Mouse (Mus musculus) lung, postnatal 0 days (tissue): ENCODE measurements around the gene Zkscan17. TPM values are rescaled to one million over a fixed set of nuclear protein-coding genes. Genes with fewer than 3 reads are reported as not detected.
A peak's percentile ranks its signal among the peaks of the same experiment; 100 is the strongest.

Experiments used
- ATAC-seq: fragments of 200-750 bp; cut with Nextera tagmentation; 2 replicates; pipeline ENCODE4 v1.8.0; 2017; ENCODE audit warnings: moderate library complexity
- DNase-seq: peaks from one replicate; pipeline ENCODE4 v3.0.0-alpha.2; 2016; ENCODE audit warnings: low spot score
- H3K27ac ChIP-seq: fragments of 300-500 bp; sonication (generic); 2 replicates; pipeline ENCODE4 v1.5.1; 2014; ENCODE audit warnings: antibody characterized with exemption, mild to moderate bottlenecking, low read length, mixed read lengths
- H3K27me3 ChIP-seq: fragments of 300-500 bp; sonication (generic); replicated peaks from 2 replicates; pipeline ENCODE4 v1.6.1; 2014; ENCODE audit warnings: low read length, mixed read lengths; ENCODE audit not compliant: insufficient read depth
- H3K36me3 ChIP-seq: fragments of 300-500 bp; sonication (generic); 2 replicates; pipeline ENCODE4 v1.6.1; 2014; ENCODE audit warnings: low read length, mixed read lengths; ENCODE audit not compliant: insufficient read depth
- H3K4me1 ChIP-seq: fragments of 300-500 bp; sonication (generic); 2 replicates; pipeline ENCODE4 v1.6.1; 2014; ENCODE audit warnings: antibody characterized with exemption, low read depth, low read length, mixed read lengths; ENCODE audit not compliant: insufficient read depth
- H3K4me2 ChIP-seq: fragments of 300-500 bp; sonication (generic); replicated peaks from 2 replicates; pipeline ENCODE4 v1.6.1; 2014; ENCODE audit warnings: low read depth, mild to moderate bottlenecking, low read length, moderate library complexity, mixed read lengths
- H3K4me3 ChIP-seq: fragments of 300-500 bp; sonication (generic); 2 replicates; pipeline ENCODE4 v1.5.1; 2014; ENCODE audit warnings: low read depth, low read length
- H3K9ac ChIP-seq: fragments of 300-500 bp; sonication (generic); replicated peaks from 2 replicates; pipeline ENCODE4 v1.6.1; 2014; ENCODE audit warnings: low read depth, mild to moderate bottlenecking
- H3K9me3 ChIP-seq: fragments of 300-500 bp; sonication (generic); 2 replicates; pipeline ENCODE4 v1.6.1; 2016; ENCODE audit warnings: low read length, mixed read lengths
- CTCF ChIP-seq: IDR thresholded peaks from 2 replicates; pipeline ENCODE4 v1.5.1; 2016; ENCODE audit warnings: antibody characterized with exemption, mild to moderate bottlenecking
- EP300 ChIP-seq: IDR thresholded peaks from 2 replicates; pipeline ENCODE4 v1.6.1; 2016; ENCODE audit warnings: antibody characterized with exemption, mild to moderate bottlenecking, control low read depth
- WGBS: fragments of 180-500 bp; shearing (Covaris S2); extraction: QIAGEN DNeasy Blood & Tissue Kit; methylation state at CpG from one replicate; pipeline ENCODE4 v1.1.7; 2014; 5-methylcytosine and 5-hydroxymethylcytosine counted together
- polyA plus RNA-seq: library from polyadenylated mRNA; unstranded; fragments of >200 nt; fragmentation: Nextera tagmentation; extraction: Ambion mirVana; gene quantifications from 2 replicates; pipeline ENCODE4 v1.2.1, GENCODE M21; 2015

Zkscan17 gene
- polyA plus RNA-seq, 1 experiment from 2014 or later, result 13.3 TPM

DNA sequence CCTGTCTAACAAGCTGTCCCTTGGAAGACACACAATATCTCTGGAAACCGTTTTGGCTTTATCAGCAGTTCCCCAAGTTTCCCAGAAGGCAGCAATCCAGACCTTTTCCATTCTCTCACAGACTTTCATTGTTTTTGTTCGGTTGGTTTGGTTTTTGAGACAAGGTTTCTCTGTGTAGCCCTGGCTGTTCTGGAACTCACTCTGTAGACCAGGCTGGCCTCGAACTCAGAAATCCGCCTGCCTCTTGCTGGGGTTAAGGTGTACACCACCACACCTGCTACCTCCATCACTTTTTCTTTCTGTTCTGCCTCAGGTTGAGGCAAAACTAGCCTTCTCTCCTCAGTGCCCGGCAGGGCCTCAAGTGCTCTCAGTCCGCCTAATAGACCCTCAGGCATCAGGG lies 12.2 kb downstream of the Zkscan17 start:
- DNase-seq (peak; percentile 17), ATAC-seq (no peak)
- Histone ChIP-seq H3K36me3 (no peaks in the 10 kb centered on the region), H3K4me1 (no peaks in the 10 kb centered on the region), H3K4me3 (no peak overlapping the region), H3K9me3 (no peaks in the 10 kb centered on the region), H3K27me3 (no peaks in the 10 kb centered on the region), H3K4me2 (no peak overlapping the region), H3K27ac (no peak overlapping the region), H3K9ac (no peak overlapping the region)
- TF ChIP-seq CTCF (no peak), EP300 (no peak)
- 51% methylated on average over 6 of the region's 6 CpGs for WGBS

DNA sequence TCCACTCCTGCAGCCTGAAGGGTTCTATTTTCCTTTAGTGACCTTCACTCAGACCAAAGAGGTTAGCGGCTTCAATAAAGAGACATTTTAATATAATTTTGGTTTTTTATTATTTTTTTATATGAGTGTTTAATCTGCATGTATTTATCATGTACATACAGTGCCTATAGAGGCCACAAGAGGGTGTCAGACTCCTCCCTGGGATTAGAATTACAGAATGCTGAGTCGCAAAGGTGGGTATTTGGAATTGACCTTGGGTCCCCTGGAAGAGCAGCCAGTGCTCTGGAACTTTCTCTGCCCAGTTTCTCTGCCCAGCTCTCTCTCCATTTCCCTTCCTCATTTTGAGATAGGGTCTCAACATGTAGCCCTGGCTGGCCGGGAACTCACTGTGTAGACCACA lies 13.0 kb downstream of the Zkscan17 start:
- H3K4me2 ChIP-seq, result no peak overlapping the region
- TF ChIP-seq CTCF, result peak; percentile 38
- TF ChIP-seq EP300, result no peak
- no peaks in the 10 kb centered on the region for H3K9me3 ChIP-seq
- no peak for DNase-seq
- H3K36me3 ChIP-seq, result no peaks in the 10 kb centered on the region
- H3K4me1 ChIP-seq, result no peaks in the 10 kb centered on the region
- no peaks in the 10 kb centered on the region for H3K27me3 ChIP-seq
- H3K27ac ChIP-seq, result no peak overlapping the region
- no peak overlapping the region for H3K4me3 ChIP-seq
- 79% methylated on average over 3 of the region's 3 CpGs for WGBS
- no peak for ATAC-seq
- H3K9ac ChIP-seq, result no peak overlapping the region

DNA sequence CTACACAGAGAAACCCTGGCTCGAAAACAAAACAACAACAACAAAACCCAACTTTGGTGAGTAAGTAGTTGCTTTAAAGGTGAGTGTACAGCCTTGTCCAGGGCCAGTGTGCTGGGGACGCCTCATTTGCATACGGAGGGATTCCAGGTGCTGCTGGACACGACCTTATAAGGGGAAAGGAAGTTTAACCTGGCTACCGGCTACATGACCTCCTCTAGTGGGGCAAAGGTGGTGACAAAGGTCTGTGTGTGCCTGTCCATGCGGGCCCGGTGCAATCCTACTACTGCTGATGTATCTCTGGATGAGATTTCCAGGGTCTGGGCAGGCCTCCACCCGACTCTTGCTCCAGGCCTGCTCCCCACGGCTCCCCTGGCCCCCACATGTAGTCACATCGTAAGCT lies 13.8 kb downstream of the Zkscan17 start:
- H3K4me2 ChIP-seq, result no peak overlapping the region
- H3K9me3 ChIP-seq, result no peaks in the 10 kb centered on the region
- 85% methylated on average over 10 of the region's 10 CpGs for WGBS
- H3K27ac ChIP-seq, result no peak overlapping the region
- ATAC-seq (no peak), DNase-seq (no peak)
- no peaks in the 10 kb centered on the region for H3K36me3 ChIP-seq
- H3K9ac ChIP-seq, result no peak overlapping the region
- TF ChIP-seq EP300, result no peak
- no peak for TF ChIP-seq CTCF
- H3K27me3 ChIP-seq, result no peaks in the 10 kb centered on the region
- H3K4me3 ChIP-seq, result no peak overlapping the region
- H3K4me1 ChIP-seq, result no peaks in the 10 kb centered on the region

GRCm38 (mm10) chr11:59511558-59511957 lies 15.0 kb downstream of the Zkscan17 start:
- ATAC-seq, result no peak
- Histone ChIP-seq H3K9me3 (no peaks in the 10 kb centered on the region), H3K36me3 (no peaks in the 10 kb centered on the region), H3K9ac (no peak overlapping the region), H3K27ac (no peak overlapping the region), H3K4me2 (no peak overlapping the region), H3K27me3 (no peaks in the 10 kb centered on the region), H3K4me3 (no peak overlapping the region), H3K4me1 (no peaks in the 10 kb centered on the region)
- no peak for TF ChIP-seq CTCF
- TF ChIP-seq EP300, result no peak
- 60% methylated on average over 1 of the region's 1 CpGs for WGBS
- no peak for DNase-seq

DNA sequence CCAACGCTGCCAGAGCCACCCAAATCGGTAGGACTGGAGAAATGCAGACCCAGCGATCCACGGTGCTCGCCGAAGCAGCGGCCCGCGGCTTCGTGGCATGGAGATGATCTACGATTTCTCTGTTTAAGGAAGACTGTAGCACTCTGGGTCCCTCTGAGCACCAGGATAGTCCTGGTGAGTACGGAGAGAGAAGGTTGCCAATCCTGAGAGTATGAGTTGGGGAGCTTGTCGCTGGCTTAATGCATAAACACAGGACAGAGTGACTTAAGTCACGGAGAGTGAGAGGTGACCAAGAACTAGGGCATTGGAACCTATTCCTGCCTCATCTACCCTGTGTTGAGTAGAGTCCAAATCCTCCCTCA lies 19.9 kb downstream of the Zkscan17 start:
- WGBS, result under 1% methylated on average over 14 of the region's 14 CpGs
- peak overlapping the region; percentile 90 for H3K9ac ChIP-seq
- H3K27ac ChIP-seq, result peak overlapping the region; percentile 92
- peaks cover 4% of the 10 kb centered on the region; the same call in 1 of the 2 replicates for H3K4me1 ChIP-seq
- H3K9me3 ChIP-seq, result no peaks in the 10 kb centered on the region
- peak overlapping the region; percentile 82 for H3K4me2 ChIP-seq
- ATAC-seq, result peak; percentile 10
- peaks cover 13% of the 10 kb centered on the region for H3K36me3 ChIP-seq
- peak overlapping the region; percentile 73 for H3K4me3 ChIP-seq
- no peaks in the 10 kb centered on the region for H3K27me3 ChIP-seq
- TF ChIP-seq CTCF, result no peak
- no peak for TF ChIP-seq EP300
- DNase-seq, result no peak

- H3K9ac ChIP-seq, result peak overlapping the region; percentile 90
- H3K4me3 ChIP-seq, result peak overlapping the region; percentile 73
- TF ChIP-seq CTCF, result 0 out of 2 replicates have a peak, but pooled peaks have one; percentile 6
- no peak for TF ChIP-seq EP300
- H3K27me3 ChIP-seq, result no peaks in the 10 kb centered on the region
- H3K4me2 ChIP-seq, result peak overlapping the region; percentile 82
- 0% methylated on average over 20 of the region's 71 CpGs for WGBS
- H3K4me1 ChIP-seq, result peaks cover 4% of the 10 kb centered on the region; the same call in 1 of the 2 replicates
- ATAC-seq (peak; percentile 96), DNase-seq (peak; percentile 96)
- peaks cover 13% of the 10 kb centered on the region for H3K36me3 ChIP-seq
- H3K9me3 ChIP-seq, result no peaks in the 10 kb centered on the region
- peak overlapping the region; percentile 92 for H3K27ac ChIP-seq
Observed at GRCm38 (mm10) chr11:59505839-59506712, 20.5 kb downstream of the Zkscan17 start.
